Mouse (Mus musculus): ENCODE data around the gene Pdia5.

Pdia5 gene

GRCm38 (mm10) chr16:35414616-35415015 is 76.1 kb downstream of the Pdia5 start:
- no peak for TF ChIP-seq POU5F1 (IDR thresholded peaks at IDR 0.05; ENCODE audit: borderline replicate concordance, low read length)
- no peak for TF ChIP-seq CTCF (conservative IDR thresholded peaks at IDR 0.05; ENCODE audit: low read length)
- no peak for TF ChIP-seq NANOG (IDR thresholded peaks at IDR 0.05; ENCODE audit: borderline replicate concordance, low read length)
- H3K4me3 ChIP-seq (replicated peaks; ENCODE audit: low read length), result no peak overlapping the region

GRCm38 (mm10) chr16:35406706-35407105 is 84.0 kb downstream of the Pdia5 start:
- H3K36me3 ChIP-seq (ENCODE audit: insufficient read depth, low read length), result peaks cover 72% of the 10 kb centered on the region
- H3K4me3 ChIP-seq (replicated peaks; ENCODE audit: low read length), result no peak overlapping the region
- H3K4me1 ChIP-seq (replicated peaks; ENCODE audit: low read depth, low read length), result peaks cover 60% of the 10 kb centered on the region
- H3K9me3 ChIP-seq (ENCODE audit: low read length), result no peaks in the 10 kb centered on the region
- H3K27me3 ChIP-seq (ENCODE audit: insufficient read depth, low read length), result peaks cover 27% of the 10 kb centered on the region
- TF ChIP-seq CTCF (conservative IDR thresholded peaks at IDR 0.05; ENCODE audit: low read length) (no peak), POU5F1 (IDR thresholded peaks at IDR 0.05; ENCODE audit: borderline replicate concordance, low read length) (no peak), NANOG (IDR thresholded peaks at IDR 0.05; ENCODE audit: borderline replicate concordance, low read length) (no peak)

More at GRCm38 (mm10) chr16:35414616-35415015, 76.1 kb downstream of the Pdia5 start:
- peaks cover 9% of the 10 kb centered on the region; the same call in 1 of the 2 replicates for H3K4me1 ChIP-seq (replicated peaks; ENCODE audit: low read depth, low read length)
- peaks cover 35% of the 10 kb centered on the region for H3K36me3 ChIP-seq (ENCODE audit: insufficient read depth, low read length)
- no peaks in the 10 kb centered on the region for H3K27me3 ChIP-seq (ENCODE audit: insufficient read depth, low read length)
- H3K9me3 ChIP-seq (ENCODE audit: low read length), result peaks cover 5% of the 10 kb centered on the region

GRCm38 (mm10) chr16:35406166-35406565 is 84.5 kb downstream of the Pdia5 start:
- peaks cover 69% of the 10 kb centered on the region for H3K36me3 ChIP-seq (ENCODE audit: insufficient read depth, low read length)
- H3K9me3 ChIP-seq (ENCODE audit: low read length), result no peaks in the 10 kb centered on the region
- H3K4me3 ChIP-seq (replicated peaks; ENCODE audit: low read length), result no peak overlapping the region
- H3K4me1 ChIP-seq (replicated peaks; ENCODE audit: low read depth, low read length), result peaks cover 60% of the 10 kb centered on the region
- no peak for TF ChIP-seq POU5F1 (IDR thresholded peaks at IDR 0.05; ENCODE audit: borderline replicate concordance, low read length)
- no peak for TF ChIP-seq NANOG (IDR thresholded peaks at IDR 0.05; ENCODE audit: borderline replicate concordance, low read length)
- TF ChIP-seq CTCF (conservative IDR thresholded peaks at IDR 0.05; ENCODE audit: low read length), result no peak
- H3K27me3 ChIP-seq (ENCODE audit: insufficient read depth, low read length), result peaks cover 27% of the 10 kb centered on the region

DNA sequence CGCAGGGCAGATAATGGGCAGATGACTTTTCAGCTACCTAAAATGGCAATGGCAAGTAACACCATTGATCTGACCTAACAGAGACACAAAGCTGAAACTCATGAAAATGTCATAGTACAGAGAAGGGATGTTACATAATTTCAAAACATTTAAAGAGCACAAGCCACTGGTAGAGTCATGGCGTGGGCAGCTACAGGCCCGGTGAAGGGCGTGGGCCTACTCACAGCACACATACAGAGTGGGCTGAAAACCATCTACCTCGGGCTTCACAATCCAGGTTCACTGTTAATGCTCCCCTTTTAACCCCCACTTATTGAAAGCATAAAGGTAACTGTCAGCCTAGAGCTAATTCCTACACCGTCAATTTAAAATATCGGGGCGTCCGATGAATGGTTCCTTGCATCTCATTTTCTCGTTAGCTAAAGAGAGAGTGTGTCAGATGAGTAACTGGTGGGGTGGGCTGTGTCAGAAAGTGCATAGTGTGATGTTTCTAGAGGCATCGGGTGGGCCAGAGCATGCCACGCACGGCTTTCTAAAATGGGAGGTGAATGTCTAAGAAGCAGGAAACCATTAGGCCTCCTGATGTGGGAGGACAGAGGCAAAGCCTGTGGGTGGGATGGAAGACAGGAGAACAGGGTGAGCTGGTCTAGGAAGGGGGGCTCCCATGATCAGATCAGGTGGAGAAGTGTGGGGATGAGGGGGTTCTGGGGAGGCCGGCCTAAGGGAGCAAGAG is 85.2 kb downstream of the Pdia5 start:
- Histone ChIP-seq H3K36me3 (ENCODE audit: insufficient read depth, low read length) (peaks cover 63% of the 10 kb centered on the region), H3K9me3 (ENCODE audit: low read length) (no peaks in the 10 kb centered on the region), H3K4me3 (replicated peaks; ENCODE audit: low read length) (no peak overlapping the region), H3K4me1 (replicated peaks; ENCODE audit: low read depth, low read length) (peaks cover 59% of the 10 kb centered on the region), H3K27me3 (ENCODE audit: insufficient read depth, low read length) (peaks cover 27% of the 10 kb centered on the region)
- TF ChIP-seq CTCF (conservative IDR thresholded peaks at IDR 0.05; ENCODE audit: low read length) (no peak), POU5F1 (IDR thresholded peaks at IDR 0.05; ENCODE audit: borderline replicate concordance, low read length) (no peak), NANOG (IDR thresholded peaks at IDR 0.05; ENCODE audit: borderline replicate concordance, low read length) (no peak)

DNA sequence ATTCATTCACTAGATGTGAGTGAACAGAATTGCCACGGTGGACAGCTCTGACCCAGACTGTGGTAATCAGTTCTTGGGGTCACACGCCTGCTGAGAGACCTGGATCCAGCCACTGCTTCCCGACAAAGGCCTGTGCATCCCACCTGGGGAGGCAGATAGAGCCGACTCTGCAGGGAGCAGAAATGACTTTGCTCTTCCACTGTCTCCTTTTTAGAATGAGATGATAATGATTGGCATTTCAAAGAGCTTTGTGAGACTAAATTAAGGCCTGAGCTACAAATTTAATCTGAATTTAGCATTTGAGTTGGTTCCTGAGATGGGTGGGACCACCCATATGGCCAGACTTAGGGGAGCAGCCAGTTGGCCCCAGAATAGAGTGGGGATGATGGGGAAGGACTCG is 85.8 kb downstream of the Pdia5 start:
- H3K4me3 ChIP-seq (replicated peaks; ENCODE audit: low read length), result no peak overlapping the region
- peaks cover 53% of the 10 kb centered on the region for H3K4me1 ChIP-seq (replicated peaks; ENCODE audit: low read depth, low read length)
- TF ChIP-seq NANOG (IDR thresholded peaks at IDR 0.05; ENCODE audit: borderline replicate concordance, low read length), result peak; percentile 80
- no peak for TF ChIP-seq POU5F1 (IDR thresholded peaks at IDR 0.05; ENCODE audit: borderline replicate concordance, low read length)
- H3K9me3 ChIP-seq (ENCODE audit: low read length), result no peaks in the 10 kb centered on the region
- peaks cover 56% of the 10 kb centered on the region for H3K36me3 ChIP-seq (ENCODE audit: insufficient read depth, low read length)
- peaks cover 27% of the 10 kb centered on the region for H3K27me3 ChIP-seq (ENCODE audit: insufficient read depth, low read length)

- Histone ChIP-seq H3K9me3 (ENCODE audit: low read length) (no peaks in the 10 kb centered on the region), H3K36me3 (ENCODE audit: insufficient read depth, low read length) (peaks cover 47% of the 10 kb centered on the region)
Observed at GRCm38 (mm10) chr16:35403891-35404290, 86.8 kb downstream of the Pdia5 start.

DNA sequence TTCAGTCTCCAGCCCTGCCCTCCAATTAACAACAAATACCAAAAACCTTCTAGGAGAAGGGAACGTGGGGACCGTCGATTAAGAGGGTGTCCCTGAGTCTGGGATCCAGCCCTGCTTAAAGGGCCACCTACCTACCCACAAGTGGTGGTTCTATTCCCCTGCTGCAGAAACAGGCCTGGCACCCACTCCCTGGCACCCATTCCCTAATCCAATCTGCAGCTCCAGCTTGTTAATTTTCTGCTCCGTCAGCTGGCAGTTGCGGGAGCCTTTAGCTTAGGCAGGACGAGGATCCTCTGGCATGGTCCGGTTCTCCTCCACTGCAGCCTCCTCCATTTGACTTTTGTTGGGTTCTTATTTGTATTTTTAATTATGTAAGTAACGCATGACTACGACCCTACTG is 87.3 kb downstream of the Pdia5 start:
- Histone ChIP-seq H3K27me3 (ENCODE audit: insufficient read depth, low read length) (peaks cover 27% of the 10 kb centered on the region), H3K4me3 (replicated peaks; ENCODE audit: low read length) (no peak overlapping the region), H3K9me3 (ENCODE audit: low read length) (no peaks in the 10 kb centered on the region), H3K36me3 (ENCODE audit: insufficient read depth, low read length) (peaks cover 52% of the 10 kb centered on the region), H3K4me1 (replicated peaks; ENCODE audit: low read depth, low read length) (peaks cover 46% of the 10 kb centered on the region)
- no peak for TF ChIP-seq NANOG (IDR thresholded peaks at IDR 0.05; ENCODE audit: borderline replicate concordance, low read length)
- TF ChIP-seq POU5F1 (IDR thresholded peaks at IDR 0.05; ENCODE audit: borderline replicate concordance, low read length), result no peak
- TF ChIP-seq CTCF (conservative IDR thresholded peaks at IDR 0.05; ENCODE audit: low read length), result no peak

More at GRCm38 (mm10) chr16:35403891-35404290, 86.8 kb downstream of the Pdia5 start:
- Histone ChIP-seq H3K4me3 (replicated peaks; ENCODE audit: low read length) (no peak overlapping the region), H3K4me1 (replicated peaks; ENCODE audit: low read depth, low read length) (peaks cover 51% of the 10 kb centered on the region), H3K27me3 (ENCODE audit: insufficient read depth, low read length) (peaks cover 27% of the 10 kb centered on the region)
- no peak for TF ChIP-seq NANOG (IDR thresholded peaks at IDR 0.05; ENCODE audit: borderline replicate concordance, low read length)
- no peak for TF ChIP-seq CTCF (conservative IDR thresholded peaks at IDR 0.05; ENCODE audit: low read length)
- no peak for TF ChIP-seq POU5F1 (IDR thresholded peaks at IDR 0.05; ENCODE audit: borderline replicate concordance, low read length)

- Histone ChIP-seq H3K9me3 (ENCODE audit: low read length) (peaks cover under 1% of the 10 kb centered on the region; the same call in 1 of the 2 replicates), H3K4me3 (replicated peaks; ENCODE audit: low read length) (no peak overlapping the region), H3K27me3 (ENCODE audit: insufficient read depth, low read length) (no peaks in the 10 kb centered on the region), H3K36me3 (ENCODE audit: insufficient read depth, low read length) (peaks cover 19% of the 10 kb centered on the region), H3K4me1 (replicated peaks; ENCODE audit: low read depth, low read length) (no peaks in the 10 kb centered on the region)
- TF ChIP-seq POU5F1 (IDR thresholded peaks at IDR 0.05; ENCODE audit: borderline replicate concordance, low read length), result no peak
- no peak for TF ChIP-seq NANOG (IDR thresholded peaks at IDR 0.05; ENCODE audit: borderline replicate concordance, low read length)
- no peak for TF ChIP-seq CTCF (conservative IDR thresholded peaks at IDR 0.05; ENCODE audit: low read length)
Observed at GRCm38 (mm10) chr16:35392813-35393212, 97.9 kb downstream of the Pdia5 start.

Data from E14TG2a.4 (cell line).